Mouse (Mus musculus): ENCODE measurements at regions not wholly inside any gene's neighbourhood (a gene's known extent, or its start where the extent isn't known, plus 50 kb on each side); places are given as distances from the start of the nearest gene placed in this dataset.

DNA sequence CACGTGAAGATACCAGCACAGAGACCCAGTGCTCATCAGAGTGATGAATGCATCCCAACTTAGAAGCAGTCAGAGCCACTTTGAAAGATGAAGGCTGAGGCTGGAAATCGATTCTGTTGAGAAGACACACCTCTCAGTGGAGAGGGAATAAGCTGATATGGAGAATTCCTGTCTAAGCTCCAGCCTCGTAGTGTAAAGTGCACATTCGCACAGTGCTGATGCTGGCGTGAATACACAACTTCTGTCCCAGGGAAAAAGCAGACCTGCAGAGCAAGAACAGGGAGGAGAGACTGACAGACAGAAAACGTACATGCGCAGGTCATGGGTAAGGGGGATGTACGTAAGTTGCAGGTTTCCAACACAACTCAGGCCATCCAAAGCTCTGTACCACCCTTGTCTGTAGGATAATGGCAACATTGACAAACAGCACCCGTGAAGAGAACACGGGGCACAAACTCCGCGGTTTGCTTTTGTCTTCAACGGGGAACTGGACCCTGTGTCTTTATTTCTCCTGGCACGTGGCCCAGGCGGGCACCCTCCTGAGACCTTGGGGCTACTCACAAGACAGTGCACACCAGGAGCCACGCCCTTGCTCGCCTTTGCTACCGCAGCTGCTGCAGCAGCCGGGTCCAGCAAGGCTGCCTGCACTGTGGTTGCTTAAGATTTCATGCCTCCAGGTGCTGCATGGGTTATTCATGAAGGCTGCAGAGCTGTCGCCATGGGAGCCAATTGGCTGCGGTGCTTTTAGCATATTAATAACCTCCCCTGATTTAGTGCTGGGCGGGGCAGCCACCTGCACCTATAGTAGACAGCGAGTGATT is 434.3 kb downstream of the Cmpk2 start:
- DNase-seq (ENCODE audit: extremely low read depth, low read depth, low spot score) = no peak

DNA sequence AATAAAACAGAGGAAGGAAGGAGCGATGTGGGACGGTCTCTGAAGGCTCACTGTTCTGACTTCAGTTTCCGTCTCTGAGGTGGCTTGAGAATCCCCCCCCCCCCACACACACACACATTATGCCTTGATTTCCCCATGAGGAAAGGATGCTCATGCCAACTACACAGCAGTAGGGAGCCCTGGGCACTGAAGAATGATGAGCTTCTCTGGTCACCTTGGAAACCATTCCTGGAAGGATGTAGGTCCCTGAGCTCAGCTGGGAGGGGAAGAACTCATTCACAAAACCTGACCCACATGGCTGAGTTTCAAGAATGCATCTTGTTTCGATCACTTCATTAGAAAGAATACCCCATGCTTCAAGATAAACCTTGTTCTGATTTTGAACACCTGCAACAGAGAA is 422.2 kb downstream of the Cmpk2 start:
- DNase-seq (ENCODE audit: extremely low read depth, low read depth, low spot score) = no peak

DNA sequence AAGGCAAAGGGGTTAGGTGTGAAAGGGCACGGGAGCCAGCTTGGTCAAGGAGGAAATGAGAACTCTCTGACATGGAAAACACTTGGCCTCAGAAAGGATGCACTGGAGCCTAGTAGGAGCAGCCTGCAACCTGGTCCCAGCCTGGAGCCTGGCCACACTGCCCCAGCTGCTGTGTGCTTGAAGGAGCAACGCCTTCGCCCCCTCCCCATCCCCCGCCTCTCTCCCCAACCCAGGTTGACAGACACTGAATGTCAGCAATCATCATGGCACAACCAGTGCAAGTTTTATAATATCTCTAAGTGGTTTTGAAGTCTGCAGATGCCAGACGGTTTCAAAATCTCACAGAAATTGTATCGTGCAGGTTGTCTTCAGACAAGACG is 417.6 kb downstream of the Cmpk2 start:
- DNase-seq (ENCODE audit: extremely low read depth, low read depth, low spot score) = no peak

- DNase-seq (ENCODE audit: extremely low read depth, low read depth, low spot score) = no peak
Observed at GRCm38 (mm10) chr12:26885831-26886634, 417.0 kb downstream of the Cmpk2 start.

GRCm38 (mm10) chr12:26885083-26885482 is 416.1 kb downstream of the Cmpk2 start:
- no peak for DNase-seq (ENCODE audit: extremely low read depth, low read depth, low spot score)

DNA sequence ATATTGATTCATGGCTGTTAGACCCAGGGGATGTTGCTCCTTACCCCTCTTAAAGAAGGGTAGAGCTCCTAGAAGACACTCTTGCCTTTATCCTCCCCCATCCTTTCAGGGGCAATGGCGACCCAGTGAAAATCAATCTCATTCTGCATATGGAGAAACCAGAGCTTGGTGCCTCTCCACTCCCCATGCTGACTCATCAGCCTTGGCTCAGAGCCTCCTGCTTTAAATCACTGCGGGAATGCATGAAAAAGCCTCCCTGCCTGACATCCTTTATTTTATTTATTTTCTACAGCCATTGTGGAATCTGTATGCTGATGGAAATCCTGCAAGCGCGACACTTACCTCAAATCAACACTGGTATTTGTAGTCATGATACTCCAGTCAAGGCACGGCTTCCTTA is 415.2 kb downstream of the Cmpk2 start:
- DNase-seq (ENCODE audit: extremely low read depth, low read depth, low spot score) = no peak

GRCm38 (mm10) chr12:26877691-26878121 is 408.7 kb downstream of the Cmpk2 start:
- DNase-seq (ENCODE audit: extremely low read depth, low read depth, low spot score) = no peak

DNA sequence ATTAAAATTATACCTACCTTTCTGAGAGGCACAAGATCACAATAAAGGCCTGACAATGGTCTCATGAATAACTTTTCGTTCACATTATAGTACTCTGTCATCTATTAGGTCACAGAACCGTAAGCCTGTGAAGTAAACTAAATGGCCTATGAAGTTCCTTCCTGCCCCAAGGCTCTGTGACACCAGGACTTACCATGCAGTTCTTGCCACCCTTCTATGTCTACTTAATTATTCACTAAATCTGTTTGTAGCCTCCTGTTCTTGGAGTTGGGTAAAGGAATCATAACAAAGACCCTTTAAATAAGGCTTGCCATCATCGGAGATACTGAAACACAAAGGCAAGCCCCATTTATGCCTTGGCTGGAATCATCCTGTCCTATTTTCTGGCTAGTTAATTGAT is 408.3 kb downstream of the Cmpk2 start:
- DNase-seq (ENCODE audit: extremely low read depth, low read depth, low spot score) = no peak

DNA sequence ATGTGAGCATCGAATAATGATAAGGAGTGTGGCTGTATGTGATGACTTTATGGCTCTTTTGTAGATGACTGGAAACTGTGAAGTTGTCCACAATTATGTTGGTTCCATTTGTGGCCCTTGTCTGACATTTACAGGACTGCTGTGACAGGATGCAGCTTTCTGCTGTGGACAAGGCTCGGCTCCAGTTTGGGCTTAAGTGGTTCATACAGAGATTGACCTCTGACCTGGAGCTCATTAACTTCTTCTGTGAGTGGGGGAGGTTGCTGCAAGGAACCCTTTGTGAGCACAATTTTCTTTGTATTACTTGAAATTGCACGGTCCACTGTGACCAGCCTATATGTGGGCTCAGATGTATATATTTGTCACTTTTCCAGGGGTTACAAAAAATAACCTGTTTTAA is 403.5 kb downstream of the Cmpk2 start:
- DNase-seq (ENCODE audit: extremely low read depth, low read depth, low spot score) = no peak

DNA sequence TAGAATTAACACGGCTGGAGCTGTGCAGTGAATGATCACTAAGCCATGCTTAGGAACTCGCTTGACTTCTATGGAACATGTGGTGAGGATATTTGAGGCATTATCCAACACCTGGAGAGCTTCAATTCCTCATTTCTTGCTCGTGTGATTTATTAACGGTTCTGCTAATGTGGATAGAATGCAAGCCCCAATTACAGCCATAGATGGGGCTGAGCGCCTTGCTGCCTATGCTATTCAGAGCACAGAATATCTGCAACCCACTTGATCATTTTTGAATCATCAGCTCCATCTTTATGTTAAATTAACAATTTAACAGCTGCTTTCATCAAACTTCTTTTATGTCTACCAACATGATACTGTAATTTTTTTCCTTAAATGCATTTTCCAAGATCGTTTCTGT is 398.7 kb downstream of the Cmpk2 start:
- DNase-seq (ENCODE audit: extremely low read depth, low read depth, low spot score) = no peak

DNA sequence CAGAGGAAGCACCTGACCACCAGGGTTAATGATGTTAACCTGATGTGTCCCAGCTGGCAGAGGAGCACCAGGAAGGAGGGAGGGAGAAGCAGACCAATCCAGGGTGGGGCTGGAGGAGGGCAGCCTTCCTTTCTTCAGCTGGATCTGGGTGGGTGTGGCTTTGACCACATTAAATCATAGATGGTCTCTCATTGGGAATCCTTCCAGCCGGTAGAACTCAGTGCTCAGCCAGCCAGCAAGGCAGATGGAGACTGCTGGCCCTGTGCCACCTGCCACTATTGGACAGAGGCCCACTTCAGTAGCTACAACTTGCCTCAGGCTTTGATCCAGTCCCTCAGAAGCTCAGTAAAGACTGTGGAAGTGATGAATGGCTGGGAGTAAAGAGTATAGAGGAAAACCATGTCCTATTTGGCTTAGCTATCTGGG is 386.1 kb downstream of the Cmpk2 start:
- no peak for DNase-seq (ENCODE audit: extremely low read depth, low read depth, low spot score)

- DNase-seq (ENCODE audit: extremely low read depth, low read depth, low spot score) = no peak
Observed at GRCm38 (mm10) chr12:26844917-26845316, 375.9 kb downstream of the Cmpk2 start.

- DNase-seq (ENCODE audit: extremely low read depth, low read depth, low spot score) = no peak
Observed at GRCm38 (mm10) chr12:26842696-26843095, 373.7 kb downstream of the Cmpk2 start.

DNA sequence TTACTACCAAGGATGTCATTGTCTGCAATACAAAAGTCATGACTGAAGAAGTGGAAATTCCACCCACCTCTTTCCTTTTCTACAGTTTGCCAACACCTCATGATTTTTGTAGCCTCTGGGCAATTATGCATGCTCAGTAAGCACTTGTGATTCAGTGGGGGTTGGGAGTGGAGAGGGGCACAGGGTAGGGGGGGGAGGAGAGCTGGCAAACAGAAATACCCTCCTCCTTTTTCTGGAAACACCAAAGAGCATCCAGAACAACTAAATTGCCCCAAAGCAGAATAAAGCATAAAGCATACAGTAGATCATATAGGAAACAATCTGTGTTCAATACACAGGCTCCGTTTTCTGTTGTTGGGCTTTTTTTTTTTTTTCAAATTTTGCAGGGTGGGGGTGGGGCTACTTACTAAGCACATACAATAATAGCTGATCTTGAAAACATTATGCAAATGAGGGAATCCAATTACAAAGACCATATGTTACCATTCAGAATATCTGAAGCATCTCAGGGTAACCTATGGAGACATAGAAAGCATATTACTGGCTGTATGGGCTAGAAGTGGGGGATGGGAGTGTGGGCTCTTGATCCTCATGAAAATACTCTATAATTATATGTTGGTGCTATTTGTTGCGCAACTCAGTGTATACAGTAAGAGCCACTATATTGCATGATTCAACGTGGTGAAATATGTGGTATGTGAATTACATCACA is 352.4 kb downstream of the Cmpk2 start:
- DNase-seq (ENCODE audit: extremely low read depth, low read depth, low spot score) = no peak

DNA sequence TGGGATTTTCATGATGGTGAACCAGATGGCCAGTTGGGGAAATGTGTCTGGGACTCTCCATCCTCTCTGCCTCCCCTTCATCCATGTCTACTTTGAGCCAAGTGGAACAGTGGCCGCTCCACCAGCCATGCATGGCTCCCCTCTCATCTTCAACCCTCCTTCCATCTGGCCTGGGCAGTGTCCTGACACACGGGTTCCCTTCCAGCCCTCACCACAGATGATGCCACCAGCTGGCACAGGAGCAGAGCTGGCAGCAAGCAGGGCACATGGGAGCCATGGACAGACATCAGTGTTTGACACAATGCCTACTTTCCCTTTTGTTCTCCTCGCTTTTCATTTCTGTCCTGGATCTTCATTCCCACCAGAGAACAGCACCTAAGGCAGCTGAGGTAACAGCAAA is 348.9 kb downstream of the Cmpk2 start:
- no peak for DNase-seq (ENCODE audit: extremely low read depth, low read depth, low spot score)

- no peak for DNase-seq (ENCODE audit: extremely low read depth, low read depth, low spot score)
Observed at GRCm38 (mm10) chr12:26815771-26816170, 346.8 kb downstream of the Cmpk2 start.

GRCm38 (mm10) chr12:26810565-26811177 is 341.7 kb downstream of the Cmpk2 start:
- DNase-seq (ENCODE audit: extremely low read depth, low read depth, low spot score) = no peak

- no peak for DNase-seq (ENCODE audit: extremely low read depth, low read depth, low spot score)
Observed at GRCm38 (mm10) chr12:26809670-26810069, 340.7 kb downstream of the Cmpk2 start.

DNA sequence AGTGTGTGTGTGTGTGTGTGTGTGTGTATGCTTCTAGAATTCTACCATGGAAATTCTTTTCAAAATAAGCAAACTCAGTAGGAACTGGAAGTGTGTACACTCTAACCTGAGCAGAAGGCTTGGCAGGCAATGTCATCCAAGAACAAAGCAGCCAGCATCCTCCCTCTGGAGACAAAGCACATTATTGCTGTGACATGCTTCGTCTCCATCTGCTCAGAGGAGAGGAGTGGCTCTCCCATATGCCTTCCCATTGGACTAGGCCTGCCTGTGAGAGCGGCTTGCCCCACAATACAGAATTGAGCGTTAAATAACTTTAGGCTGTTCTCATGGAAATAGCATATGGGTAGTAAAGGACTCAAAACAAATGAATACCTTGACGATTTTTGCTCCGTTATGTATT is 333.5 kb downstream of the Cmpk2 start:
- no peak for DNase-seq (ENCODE audit: extremely low read depth, low read depth, low spot score)

GRCm38 (mm10) chr12:26799310-26799709 is 330.3 kb downstream of the Cmpk2 start:
- no peak for DNase-seq (ENCODE audit: extremely low read depth, low read depth, low spot score)

DNA sequence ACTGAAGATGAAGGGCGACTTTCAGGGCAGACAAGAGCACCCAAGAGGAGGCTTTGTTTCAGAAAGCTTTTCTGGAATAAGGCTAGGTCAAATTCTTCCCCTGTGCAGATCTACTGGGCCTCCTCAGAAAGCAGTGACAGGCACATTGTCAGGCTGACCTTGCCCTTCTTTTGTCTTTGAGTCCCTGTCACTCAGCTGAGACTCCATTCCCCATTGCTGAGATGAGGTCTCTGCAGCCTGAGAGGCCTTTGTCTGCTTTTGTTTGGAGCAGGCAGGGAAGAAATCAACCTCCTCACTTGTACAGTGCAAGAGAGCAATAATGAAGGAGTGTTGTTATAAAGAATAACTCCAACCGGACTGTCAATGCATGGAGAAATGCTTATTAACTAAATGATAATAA is 327.4 kb downstream of the Cmpk2 start:
- no peak for DNase-seq (ENCODE audit: extremely low read depth, low read depth, low spot score)
